ENCODE assay signal across 12 mouse cellular contexts in the genomic region with DNA sequence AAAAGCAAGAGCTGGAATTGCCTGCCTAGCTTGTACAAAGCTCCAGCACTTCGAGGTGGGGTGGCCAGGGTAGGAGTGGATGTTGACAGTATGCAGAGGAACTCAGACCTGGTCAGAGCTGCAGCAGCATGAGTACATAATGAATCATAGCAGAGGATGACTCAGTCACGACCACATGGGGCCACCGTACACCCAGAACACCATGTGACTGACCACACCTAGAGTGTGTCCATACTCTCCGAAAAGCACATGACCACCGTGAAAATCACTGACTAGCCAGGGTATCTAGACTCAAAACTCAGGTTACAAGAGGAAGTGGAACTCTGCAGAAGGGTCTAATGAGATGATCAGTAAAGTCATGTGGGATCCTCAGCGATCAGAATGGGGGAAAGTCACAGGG. TPM values are rescaled to one million over a fixed set of nuclear protein-coding genes. Genes with fewer than 3 reads are reported as not detected.
DNase-seq lines count a peak whose midpoint lies in the region; ATAC-seq lines count a peak whose summit lies in the region.
"Had no signal": no experiment of that assay in that cellular context is flagged by ENCODE, and none has a peak within 500 bp of the region (broad histone marks: within the 10 kb centered on the region; RNA-seq: fewer than 3 reads in every experiment).

No protein-coding gene starts in this region.

- H3K9me3 ChIP-seq in midbrain, embryonic 13.5 days, result no peaks in the 10 kb centered on the region
- H3K9me3 ChIP-seq: forebrain, embryonic 10.5 days had no signal

- no peak for ATAC-seq in midbrain, embryonic 13.5 days

- H3K9ac ChIP-seq in midbrain, embryonic 13.5 days (replicated peaks), result no peak overlapping the region

- peaks cover 10% of the 10 kb centered on the region for H3K4me1 ChIP-seq in midbrain, embryonic 13.5 days (replicated peaks)

- DNase-seq in adrenal gland, adult (ENCODE audit: inconsistent age in 2 of 2, low spot score in 1 of 2), result peak; percentile 80 to 88
- no peak for DNase-seq in adrenal gland, postnatal 4 days (ENCODE audit: low spot score in 2 of 2)
- peak; percentile 45 to 73 for DNase-seq in urinary bladder, adult 18-20 months (ENCODE audit: low spot score in 2 of 2)
- no peak for DNase-seq in urinary bladder, adult 2 months (ENCODE audit: low spot score)
- peak; percentile 15 for DNase-seq in lung, postnatal 14 days
- peak; percentile 57 to 71 for DNase-seq in urinary bladder, postnatal 36 days (ENCODE audit: low spot score in 2 of 2)
- DNase-seq in kidney, adult 8-10 months, result no peak

- H3K36me3 ChIP-seq in midbrain, embryonic 13.5 days, result peaks cover 45% of the 10 kb centered on the region

- H3K27ac ChIP-seq in midbrain, embryonic 13.5 days, result no peak overlapping the region
- H3K27ac ChIP-seq: forebrain, embryonic 10.5 days had no signal

- H3K4me2 ChIP-seq in midbrain, embryonic 13.5 days (replicated peaks), result no peak overlapping the region

- H3K27me3 ChIP-seq in midbrain, embryonic 13.5 days, result no peaks in the 10 kb centered on the region

- H3K4me3 ChIP-seq in midbrain, embryonic 13.5 days (replicated peaks), result no peak overlapping the region
- H3K4me3 ChIP-seq: forebrain, embryonic 10.5 days had no signal

- WGBS in midbrain, embryonic 13.5 days, result 86% methylated on average over 6 of the region's 6 CpGs

RNA-seq across cellular contexts. Expression of a gene that starts 7.8 kb away (rescaled TPM):
- 100 to 1,000 TPM; 179 to 186 TPM for total RNA-seq in adrenal gland, postnatal 4 days (2021)
- 126 and 135 TPM in 2 replicates for polyA plus RNA-seq in urinary bladder, adult 2 months (2012; rRNA removed)
- 40.5 and 45.3 TPM in 2 replicates for polyA plus RNA-seq in midbrain, embryonic 13.5 days (2015; fragmentation: Nextera tagmentation; extraction: Ambion mirVana)

RNA-seq across cellular contexts. Expression of a gene that starts 29.0 kb away (rescaled TPM):
- 10 to 100 TPM; 88.5 to 96.4 TPM for total RNA-seq in adrenal gland, postnatal 4 days (2021)
- 114 and 129 TPM in 2 replicates for polyA plus RNA-seq in urinary bladder, adult 2 months (2012; rRNA removed)
- 86.4 and 114 TPM in 2 replicates for polyA plus RNA-seq in midbrain, embryonic 13.5 days (2015; fragmentation: Nextera tagmentation; extraction: Ambion mirVana)

RNA-seq across cellular contexts. Expression of a gene that starts 29.1 kb away (rescaled TPM):
- total RNA-seq in adrenal gland, postnatal 4 days (2021), result 1 to 10 TPM; 8.8 to 9.9 TPM
- polyA plus RNA-seq in urinary bladder, adult 2 months (2012; rRNA removed), result 5.2 and 5.8 TPM in 2 replicates
- polyA plus RNA-seq in midbrain, embryonic 13.5 days (2015; fragmentation: Nextera tagmentation; extraction: Ambion mirVana), result 13.9 and 15.6 TPM in 2 replicates

RNA-seq across cellular contexts. Expression of a gene that starts 42.7 kb away (rescaled TPM):
- 10 to 100 TPM; 44.2 to 53.1 TPM for total RNA-seq in adrenal gland, postnatal 4 days (2021)
- polyA plus RNA-seq in urinary bladder, adult 2 months (2012; rRNA removed), result 25.6 and 27.7 TPM in 2 replicates
- polyA plus RNA-seq in midbrain, embryonic 13.5 days (2015; fragmentation: Nextera tagmentation; extraction: Ambion mirVana), result 77.4 TPM in 2 replicates

RNA-seq across cellular contexts. Expression of a gene that starts 47.2 kb away (rescaled TPM):
- total RNA-seq in adrenal gland, postnatal 4 days (2021), result 1 to 10 TPM in 1 of 2 experiments, under 1 TPM in 1; 0.65 to 2.2 TPM
- polyA plus RNA-seq in urinary bladder, adult 2 months (2012; rRNA removed), result 7.5 and 13.7 TPM in 2 replicates
- 0.07 and 0.35 TPM in 2 replicates for polyA plus RNA-seq in midbrain, embryonic 13.5 days (2015; fragmentation: Nextera tagmentation; extraction: Ambion mirVana)
- total RNA-seq: common myeloid progenitor, adult 5-6 weeks; heart, adult 18-20 months; neutrophil, adult 5-6 weeks had no signal

Comparison
In these comparisons a context has a peak if more than half of its experiments do, and no peak if none do; other contexts are left out.
1. DNase-seq: peak in adrenal gland, adult (2 of 2), urinary bladder, adult 18-20 months (2 of 2), lung, postnatal 14 days (single experiment) and urinary bladder, postnatal 36 days (2 of 2); none in adrenal gland, postnatal 4 days (0 of 2), urinary bladder, adult 2 months (single experiment) and kidney, adult 8-10 months (0 of 2).